Mouse (Mus musculus): Measurements from ENCODE around the gene March10.

DNA sequence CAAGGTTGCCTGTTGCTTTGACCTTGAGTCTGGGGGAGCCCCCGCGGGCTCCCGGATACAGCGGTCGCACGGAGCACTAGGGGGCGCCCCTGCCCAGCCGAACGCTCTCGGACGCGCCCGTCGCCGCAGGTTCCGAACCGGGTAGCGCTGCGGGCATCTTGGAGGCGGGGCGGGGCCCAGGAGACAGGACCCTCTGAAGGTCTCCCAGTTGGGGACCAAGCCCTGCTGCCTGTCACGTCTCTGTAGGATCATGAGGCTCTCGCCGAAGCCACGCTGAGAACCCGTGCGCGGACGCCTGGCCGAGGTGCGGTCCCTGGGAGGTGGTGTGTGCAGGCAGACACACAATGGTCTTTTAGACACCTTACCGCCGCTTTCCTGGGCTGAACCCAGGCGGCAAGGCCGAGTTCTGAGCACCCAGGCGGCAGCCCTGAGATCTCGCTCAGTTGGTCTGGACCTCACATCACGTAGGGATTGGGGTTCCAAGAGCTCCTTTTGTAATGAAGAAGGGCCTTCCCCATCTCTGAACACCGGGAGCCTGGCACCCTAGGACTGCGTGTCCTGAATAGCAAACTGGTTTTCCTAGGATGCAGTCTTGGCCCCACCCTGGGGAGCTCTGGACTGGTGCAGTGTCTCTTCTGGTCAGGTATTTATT lies 93.5 kb downstream of the March10 start:
- TF ChIP-seq POLR2A (IDR thresholded peaks at IDR 0.05; ENCODE audit: low read depth, low read length) (no peak), CTCF (IDR thresholded peaks at IDR 0.05; ENCODE audit: extremely low read depth, insufficient read length, insufficient replicate concordance, low read depth, low read length) (peak; percentile 71)

Measured in small intestine, adult 2 months (tissue).